Mouse (Mus musculus) gastrocnemius, adult 8-10 months (tissue): ENCODE results near the gene Dbndd1. TPM values are rescaled to one million over a fixed set of nuclear protein-coding genes. Genes with fewer than 3 reads are reported as not detected.
"Not testable (repeated sequence)": the region's sequence is repeated elsewhere in the genome, so short reads cannot be mapped to it uniquely, and the experiment has no call there.

Experiments used
- DNase-seq, 2 experiments: peaks; one replicate each; pipeline ENCODE4 v3.0.0; 2022; ENCODE audit warnings: low spot score in 2 of 2
- total RNA-seq, 4 experiments: library from RNA; stranded (reverse); gene quantifications; 2 replicates each; pipeline ENCODE4 v1.2.4; 2022

Dbndd1 gene
- not detected for total RNA-seq

DNA sequence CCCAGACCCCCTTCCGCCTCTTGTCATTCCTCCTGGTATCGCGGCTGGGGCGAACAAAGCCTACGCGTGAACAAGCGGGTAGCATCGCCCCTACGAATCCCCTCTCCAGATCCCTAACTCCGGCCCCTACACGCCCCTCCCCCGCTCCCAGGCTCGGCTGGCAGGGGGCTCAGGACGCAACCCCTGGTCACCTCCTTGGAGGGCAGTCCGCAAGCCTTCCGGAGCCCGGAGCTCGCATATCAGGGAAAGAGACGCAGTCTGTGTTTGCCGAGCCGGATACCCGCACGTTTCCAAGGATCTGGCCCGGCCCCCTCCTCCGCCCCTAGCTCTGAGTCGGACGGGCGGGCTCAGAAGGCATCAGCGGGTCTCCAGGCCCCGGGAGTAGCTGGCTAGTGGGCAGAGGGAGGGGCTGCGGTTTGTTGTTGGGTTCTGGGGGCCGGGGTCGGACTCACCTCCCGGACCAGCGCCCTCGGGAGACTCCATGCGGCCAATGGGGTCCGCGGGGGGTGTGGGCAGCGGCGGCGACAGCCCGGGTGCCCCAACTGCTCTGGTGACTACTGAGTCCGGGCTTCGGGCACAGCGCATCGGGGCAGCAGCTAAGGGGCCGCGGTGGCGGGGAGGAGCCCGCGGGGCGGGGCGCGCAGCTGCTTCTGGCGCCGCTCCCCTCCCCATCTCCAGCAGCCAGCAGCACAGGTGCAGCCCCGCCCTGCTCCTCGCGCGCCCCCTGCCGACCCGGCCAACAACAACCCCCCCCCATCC, at the start of gene Dbndd1:
Gene Dbndd1, minus strand, starts transcription at position 683 of the 759 bp plus-strand sequence.
- DNase-seq, result peak in 1 of 2 experiments; percentile 15

DNA sequence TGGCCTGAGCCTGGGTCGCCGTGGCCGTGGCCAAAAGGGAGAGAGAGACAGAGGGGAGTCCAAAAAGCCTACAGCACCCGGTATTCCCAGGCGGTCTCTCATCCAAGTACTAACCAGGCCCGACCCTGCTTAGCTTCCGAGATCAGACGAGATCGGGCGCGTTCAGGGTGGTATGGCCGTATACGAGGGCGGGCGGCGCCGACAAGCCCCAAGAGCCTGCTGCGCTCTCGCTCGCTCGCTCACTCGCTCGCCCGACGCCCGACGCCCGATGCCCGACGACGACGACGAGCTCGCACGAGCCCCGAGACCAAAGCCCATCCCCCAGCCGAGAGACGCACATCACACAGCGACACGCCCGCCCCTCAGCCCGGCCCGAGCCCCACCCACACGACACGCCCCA, 49.0 kb upstream of the Dbndd1 start:
- DNase-seq, result not testable (repeated sequence)

DNA sequence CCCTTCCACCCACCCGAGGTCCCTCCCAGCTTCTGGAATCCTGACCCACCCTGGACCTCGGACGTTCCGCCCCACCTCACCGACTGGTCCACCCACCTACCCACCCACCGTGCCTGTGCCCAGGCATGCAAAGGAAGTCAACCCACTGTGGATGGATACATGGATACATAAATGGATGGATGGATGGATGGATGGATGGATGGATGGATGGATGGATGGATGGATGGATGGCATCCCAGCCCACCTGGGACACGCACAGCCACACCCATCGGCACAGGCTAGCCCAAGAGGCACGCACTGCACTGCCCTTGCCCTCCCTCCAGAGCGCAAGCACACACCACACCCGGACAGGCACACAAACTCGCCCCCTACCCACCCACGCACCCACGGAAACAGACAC, 22.4 kb upstream of the Dbndd1 start:
- peak; percentile 33 to 45 for DNase-seq

DNA sequence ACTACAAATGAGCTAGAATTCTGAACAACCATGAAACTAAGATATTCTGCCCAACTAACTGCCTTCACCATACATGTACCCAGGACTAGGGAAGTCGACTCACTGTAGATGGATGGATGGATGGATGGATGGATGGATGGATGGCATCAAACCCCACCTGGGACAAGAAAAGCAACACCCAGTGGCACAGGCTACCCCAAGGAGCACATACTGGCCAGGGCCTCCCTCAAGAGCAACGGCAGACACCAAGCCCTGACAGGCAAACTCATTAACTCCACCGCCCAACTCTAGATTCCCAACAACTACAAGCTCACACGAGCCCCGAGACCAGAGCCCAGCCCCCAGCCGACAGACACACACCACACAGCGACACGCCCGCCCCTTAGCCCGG, 21.7 kb upstream of the Dbndd1 start:
- no peak for DNase-seq

DNA sequence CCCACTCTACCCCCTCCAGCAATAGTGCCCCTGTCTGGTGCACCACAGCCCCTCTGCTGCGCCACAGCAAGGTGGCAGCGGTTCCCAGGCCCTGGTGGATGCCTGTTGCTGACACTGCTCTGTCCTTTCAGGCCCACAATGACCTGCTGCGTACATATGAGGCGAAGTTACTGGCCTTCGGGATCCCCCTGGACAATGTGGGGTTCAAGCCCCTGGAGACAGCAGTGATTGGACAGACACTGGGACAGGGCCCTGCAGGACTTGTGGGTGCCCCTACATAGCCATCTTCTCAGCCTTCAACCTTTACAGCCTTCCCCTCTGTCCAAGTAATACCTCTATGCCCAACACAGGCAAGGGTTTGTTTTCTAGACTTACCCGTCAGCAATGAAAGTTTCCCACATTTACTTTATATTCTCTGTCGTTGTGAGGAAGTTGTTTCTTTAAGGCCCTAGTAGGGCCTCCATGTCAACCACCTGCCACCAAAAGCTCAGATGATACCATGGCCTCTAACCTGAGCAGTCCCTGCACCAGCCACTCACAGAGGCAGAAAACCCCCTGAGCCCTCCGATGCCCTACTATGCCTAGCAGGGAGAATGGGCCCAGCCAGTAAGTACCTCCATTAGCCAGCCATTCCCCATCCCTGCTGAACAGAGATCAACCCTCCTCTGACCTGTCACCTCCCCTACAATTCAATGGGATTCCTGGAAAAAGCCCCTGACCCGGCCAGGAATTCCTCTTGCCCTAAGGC, 21.2 kb upstream of the Dbndd1 start:
- DNase-seq, result no peak

DNA sequence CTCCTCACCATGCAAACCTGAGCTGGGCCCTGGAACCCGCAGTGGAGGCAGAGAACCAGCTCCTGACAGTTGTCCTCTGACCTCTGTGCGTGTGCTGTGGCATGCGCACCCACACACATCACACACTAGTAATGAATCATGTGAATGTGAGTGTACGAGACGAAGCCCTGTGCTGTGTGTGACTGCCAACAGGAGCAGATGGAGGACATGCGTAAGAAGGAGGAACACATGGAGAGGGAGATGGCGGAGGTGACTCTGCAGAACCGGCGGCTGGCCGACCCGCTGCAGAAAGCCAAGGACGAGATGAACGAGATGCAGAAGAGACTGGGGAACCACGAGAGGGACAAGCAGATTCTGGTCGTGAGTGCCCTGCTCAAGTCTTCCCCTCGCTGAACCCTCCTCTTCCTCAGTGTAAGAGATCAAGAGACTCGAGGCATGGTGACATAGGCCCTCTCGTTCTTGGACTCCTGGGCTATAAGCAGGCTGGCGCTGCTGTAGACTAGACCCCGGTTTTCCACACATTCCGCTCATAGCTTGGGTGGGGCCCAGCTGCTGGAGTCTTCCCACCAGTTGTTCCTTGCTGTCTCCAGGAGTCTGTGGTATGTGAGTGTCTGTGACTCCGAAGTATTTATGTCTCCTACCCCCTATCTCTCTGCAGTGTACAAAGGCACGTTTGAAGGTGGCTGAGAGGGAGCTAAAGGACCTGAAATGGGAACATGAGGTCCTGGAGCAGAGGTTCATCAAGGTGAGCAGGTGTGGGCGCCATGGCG, 12.6 kb upstream of the Dbndd1 start:
- DNase-seq, result no peak

DNA sequence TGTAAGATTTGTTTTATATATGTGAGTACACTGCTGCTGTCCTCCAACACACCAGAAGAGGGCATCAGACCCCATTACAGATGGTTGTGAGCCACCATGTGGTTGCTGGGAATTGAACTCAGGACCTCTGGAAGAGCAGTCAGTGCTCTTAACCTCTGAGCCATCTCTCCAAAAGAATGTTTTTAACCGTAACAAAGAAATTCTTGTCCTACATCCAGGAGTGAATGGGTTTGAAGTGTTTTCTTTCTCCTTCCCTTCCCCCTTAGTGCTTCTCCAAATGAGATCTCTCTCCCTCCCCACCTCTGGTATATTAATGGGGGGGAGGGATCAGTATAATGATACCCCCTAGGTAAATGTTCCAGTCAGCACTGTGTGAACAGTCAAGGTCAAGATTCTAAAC, 4.8 kb upstream of the Dbndd1 start:
- not testable (repeated sequence) for DNase-seq

DNA sequence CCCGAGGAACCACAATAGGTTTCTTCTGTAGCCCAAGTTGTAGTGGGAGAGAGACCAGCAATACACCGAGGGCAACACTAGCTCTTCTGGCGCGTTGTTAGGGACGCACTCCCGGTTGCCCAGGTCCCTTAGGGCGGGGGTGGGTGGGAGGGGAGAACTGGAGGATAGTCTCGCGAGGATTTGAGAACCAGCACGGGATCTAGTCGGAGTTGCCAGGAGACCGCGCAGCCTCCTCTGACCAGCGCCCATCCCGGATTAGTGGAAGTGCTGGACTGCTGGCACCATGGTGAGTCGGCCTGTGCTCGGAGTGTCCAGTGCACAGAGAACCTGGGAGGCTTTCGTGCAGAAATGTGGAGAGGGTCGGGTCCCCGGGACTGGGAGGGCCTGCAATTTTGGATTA, 3.4 kb upstream of the Dbndd1 start, which contains the start of gene Gas8:
Gene Gas8, plus strand, starts transcription at position 168 of the 400 bp plus-strand sequence.
- DNase-seq, result peak; percentile 76 to 82

DNA sequence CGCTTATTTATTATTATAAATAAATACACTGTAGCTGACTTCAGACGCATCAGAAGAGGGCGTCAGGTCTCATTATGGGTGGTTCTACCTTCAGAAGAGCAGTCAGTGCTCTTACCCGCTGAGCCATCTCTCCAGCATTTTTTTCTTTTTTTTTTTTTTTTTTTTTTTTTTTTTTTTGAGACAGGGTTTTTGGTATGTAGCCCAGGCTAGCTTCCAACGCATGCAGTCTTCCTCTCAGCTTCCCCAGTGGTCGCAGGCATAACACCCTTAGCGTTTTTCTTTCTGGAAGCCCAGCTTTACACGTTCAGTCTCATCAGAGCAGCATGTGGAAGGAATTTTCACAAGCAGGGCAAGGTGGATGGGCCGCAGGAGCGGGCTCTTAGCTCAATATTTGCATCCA, 2.9 kb upstream of the Dbndd1 start:
- no peak for DNase-seq

DNA sequence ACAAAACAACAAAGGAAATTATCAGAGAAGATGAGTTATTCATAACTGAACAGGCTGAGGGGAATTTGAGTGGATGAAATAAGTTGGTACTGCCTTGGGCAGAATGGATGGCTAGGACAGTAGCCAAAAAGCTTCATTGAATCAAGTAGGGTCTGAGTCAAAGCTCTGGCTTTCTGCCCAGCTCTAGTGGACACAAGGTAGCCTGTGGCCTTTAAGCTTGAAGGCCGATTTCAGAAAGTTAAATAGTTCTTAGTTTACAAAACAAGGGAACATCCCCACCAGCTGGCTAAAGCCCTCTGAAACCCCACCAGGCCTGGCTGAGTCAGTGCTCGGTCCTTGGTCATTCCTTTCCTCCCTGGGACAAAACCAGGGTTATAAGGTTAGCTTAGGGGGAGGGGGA, 1.3 kb upstream of the Dbndd1 start:
- DNase-seq, result no peak

DNA sequence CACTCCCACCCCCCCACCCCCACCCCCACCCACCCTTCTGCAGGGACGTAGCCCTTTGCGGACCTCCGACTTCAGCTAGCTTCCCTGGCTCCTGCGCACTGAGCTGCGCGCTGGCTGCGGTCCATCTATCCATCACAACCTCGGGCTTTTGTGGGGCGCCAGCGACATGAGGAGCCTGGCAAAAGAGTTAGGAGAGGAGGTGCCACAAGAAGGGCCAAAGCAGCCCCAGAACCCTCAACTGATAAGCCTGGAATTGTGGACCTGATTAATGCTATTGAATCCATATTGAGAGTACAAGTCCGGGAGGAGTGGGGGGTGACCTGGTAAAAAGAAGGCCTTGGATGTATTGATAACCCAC, 256 bp upstream of the Dbndd1 start:
- no peak for DNase-seq

DNA sequence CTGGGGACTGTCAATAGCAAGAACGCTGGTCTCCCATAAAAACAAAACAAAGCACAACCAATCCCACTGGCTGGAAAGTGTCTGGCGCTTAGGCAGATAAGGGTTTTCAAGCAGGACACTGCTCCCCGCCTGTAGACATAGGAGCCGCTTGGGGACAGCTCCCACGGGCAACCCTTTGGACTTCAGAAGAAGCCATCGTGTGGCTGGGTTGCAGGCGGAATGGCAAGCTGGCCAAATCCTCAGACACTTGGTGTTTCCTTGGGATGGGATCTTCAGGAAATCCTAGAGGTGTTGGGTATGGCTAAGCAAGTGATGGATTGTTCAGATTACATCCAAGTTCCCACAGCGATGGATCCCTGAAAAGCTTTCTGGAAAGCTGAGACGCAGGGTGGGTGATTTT, 1.1 kb downstream of the Dbndd1 start:
- no peak for DNase-seq

DNA sequence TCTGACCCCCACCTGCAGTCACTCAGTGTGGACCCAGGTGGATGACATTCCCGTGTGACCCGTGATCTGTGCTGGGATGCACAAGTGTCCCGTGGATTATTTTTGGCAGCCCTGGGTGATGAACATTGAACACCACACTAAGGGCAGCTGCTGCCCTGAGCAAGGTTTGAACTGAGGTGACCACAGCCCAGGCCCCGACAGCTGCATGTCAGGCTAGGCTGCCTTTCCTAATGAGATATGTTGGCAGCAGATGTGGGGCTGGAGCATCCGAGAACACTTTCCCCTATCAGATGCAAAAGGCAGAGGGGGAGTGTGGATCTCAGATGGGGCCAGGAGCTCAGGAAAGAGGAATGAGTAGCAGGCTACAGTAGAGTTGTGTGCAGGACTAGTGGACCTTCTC, 4.4 kb downstream of the Dbndd1 start:
- DNase-seq, result no peak

DNA sequence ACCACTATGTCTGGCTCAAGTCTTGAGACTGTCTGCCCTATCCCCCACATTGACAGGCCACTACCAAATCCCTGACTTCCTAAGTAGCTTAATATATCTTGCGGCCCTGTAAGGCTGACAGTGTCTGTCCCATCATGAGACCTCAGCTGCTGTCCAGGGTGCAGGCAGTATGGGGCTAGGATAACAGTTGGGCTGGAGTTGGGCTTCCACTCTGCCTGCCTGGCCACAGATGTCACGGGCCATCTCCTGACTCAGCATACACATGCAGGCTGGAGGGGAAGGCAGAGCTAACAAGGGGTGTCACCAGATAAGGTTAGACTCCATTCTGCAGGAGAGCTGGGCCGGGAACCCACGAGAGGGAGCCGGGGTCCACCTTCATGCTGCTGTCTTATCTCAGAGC, 8.1 kb downstream of the Dbndd1 start:
- no peak for DNase-seq

DNA sequence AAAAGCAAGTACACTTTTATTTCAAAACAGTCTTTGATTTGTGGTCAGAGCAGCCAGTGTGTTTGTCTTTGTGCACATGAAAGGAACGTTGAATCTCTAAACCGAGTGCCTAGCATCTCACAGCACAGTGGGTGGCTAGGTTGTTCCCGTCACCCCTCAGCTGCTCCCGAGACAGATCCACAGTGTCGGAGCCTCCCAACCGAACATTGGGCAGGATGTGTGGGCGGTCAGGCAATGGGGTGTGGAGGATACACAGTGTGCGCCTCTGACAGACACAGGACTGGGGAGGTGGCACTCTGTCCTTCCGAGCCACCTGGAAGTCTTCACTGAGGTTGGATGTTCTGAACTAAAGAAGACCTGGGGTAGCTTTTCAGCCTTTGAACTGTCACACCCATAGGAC, 9.6 kb downstream of the Dbndd1 start:
- DNase-seq, result no peak

DNA sequence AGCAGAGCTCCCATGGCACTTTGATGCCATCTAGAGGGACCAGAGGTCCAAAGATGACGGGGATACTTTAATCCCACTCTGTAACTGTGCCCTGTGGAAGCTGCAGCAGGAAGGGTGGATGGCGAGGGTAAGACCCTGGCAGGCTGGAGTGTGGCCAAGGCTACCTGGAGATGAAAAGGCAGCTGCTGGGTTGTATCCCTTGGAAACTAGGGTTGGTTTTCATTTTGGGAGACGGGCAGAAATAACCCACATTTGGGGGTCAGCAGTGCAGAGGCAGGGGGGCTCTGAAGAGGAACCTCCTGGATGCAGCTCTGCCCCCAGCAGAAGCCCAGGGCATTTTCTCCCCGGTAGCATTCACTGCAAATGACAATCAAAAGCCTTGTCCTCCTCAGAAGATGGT, 10.0 kb downstream of the Dbndd1 start:
- DNase-seq, result no peak

DNA sequence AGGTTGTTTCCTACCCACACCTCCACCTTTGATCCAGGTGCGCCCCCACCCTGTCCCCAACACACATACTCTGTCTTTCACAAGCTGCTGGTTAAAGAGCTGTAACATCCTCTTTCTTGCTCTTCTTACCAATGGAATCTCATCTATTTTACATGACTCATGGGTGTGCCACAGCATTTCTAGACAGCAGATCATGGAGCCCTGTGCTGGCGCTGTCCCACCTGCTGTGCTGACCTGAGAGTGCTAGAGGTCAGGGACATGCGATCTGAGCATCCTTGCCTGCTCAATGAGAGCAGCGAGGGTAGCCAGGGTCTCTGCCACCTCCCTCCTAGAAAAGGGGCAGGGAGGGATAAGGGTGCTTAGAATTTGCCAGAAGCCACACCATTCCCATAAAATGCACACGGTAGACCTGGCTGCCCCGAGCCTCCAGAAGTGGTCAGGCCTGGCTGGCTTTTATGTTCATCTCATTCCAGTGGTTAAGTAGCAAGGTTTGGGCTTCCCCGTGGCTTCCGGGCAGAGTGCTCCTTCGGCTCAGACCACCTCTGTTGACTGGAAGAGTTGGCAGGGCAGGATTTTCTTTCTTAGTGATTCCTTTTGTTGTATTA, 10.6 kb downstream of the Dbndd1 start:
- DNase-seq, result no peak

DNA sequence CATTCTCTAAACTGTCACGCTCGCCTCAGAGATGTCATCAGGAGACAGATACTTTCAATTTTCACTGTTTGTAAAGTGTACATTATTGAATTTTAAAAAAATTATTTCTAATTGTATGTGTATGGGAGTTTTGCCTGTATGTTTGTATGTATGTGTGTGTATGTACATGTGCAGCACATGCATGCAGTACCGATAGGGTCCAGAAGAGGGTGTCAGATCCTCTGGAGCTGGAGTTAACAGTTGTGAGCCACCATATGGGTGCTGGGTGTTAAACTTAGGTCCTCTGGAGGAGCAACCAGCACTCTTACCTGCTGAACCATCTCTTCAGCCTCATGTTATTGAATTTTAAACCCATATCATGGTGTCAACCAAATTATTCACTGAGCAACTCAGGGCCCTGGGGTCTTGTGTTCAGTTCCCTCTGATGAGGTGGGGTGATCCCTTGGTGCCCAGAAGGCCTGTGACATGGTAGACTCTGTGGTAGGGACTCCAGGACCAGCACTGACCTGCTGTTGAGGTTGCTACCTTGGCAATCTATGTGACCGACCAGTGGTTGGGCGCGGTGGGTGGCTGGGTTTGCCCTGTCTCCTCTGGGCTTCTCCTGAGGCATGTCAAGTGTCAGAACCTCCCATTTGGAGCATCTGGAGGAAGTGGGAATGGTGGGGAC, 11.3 kb downstream of the Dbndd1 start:
- DNase-seq, result no peak

DNA sequence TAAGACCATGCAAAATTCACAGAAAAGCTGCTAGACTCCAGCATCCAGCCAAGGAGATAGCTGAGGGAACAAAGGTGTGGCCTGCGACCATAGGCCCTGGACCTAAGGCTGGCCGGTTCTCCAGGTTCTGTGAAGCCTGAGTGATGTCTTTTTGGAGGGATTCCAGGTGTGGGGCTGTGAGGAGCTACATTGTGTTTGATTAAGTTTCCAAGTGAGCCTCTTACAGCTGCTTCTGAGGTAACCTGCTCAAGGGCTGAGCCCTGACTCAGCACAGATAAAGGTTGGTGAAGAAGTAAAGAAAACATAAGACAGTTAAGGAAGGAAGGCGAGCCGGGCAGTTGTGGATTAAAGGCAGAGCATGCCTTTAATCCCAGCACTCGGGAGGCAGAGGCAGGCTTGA, 13.1 kb downstream of the Dbndd1 start:
- DNase-seq, result no peak

DNA sequence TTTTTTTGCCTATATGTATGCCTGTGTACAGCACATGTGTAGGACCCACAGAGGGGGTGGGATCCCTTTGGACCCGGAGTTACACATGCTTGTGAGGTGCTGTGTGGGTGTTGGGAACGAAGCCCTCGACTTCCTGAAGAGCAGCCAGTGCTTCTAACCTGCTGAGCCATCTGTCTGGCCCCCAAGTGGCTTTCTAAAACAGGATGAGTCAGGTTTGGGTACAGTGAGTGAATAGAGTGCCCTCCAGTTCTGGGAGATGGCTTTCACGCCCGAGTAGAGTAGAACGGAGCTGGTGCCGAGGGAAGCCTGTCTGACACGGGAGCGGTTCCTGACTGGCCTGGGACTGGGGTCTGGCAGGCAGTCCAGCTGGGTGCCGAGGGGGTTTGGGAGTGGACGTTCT, 15.7 kb downstream of the Dbndd1 start:
- DNase-seq, result no peak

DNA sequence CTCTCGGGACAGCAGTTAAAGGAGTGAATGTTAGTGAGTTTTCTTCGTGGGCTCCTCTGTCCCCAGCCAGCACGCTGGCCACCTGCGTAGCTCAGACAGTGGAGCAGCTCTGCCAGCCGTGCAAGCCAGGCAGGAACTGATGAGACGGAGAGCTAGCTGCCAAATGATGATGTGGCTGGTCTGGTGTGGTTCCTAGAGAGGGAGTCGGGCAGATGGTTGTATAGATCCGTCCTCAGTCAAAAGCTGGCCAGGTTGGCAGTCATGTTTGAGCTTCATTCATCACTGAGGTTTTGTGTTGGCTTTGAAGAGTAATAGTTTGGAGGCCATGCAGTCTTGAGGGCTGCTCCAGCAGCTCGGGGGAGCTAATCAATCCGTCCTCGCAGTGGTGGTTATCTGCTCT, 16.3 kb downstream of the Dbndd1 start:
- DNase-seq, result no peak
